Mouse (Mus musculus): ENCODE results near the gene Rmnd1. TPM values are rescaled to one million over a fixed set of nuclear protein-coding genes. Genes with fewer than 3 reads are reported as not detected.

Gene Rmnd1
- total RNA-seq, 2 experiments from 2014 or later = 32.3 to 35.2 TPM

DNA sequence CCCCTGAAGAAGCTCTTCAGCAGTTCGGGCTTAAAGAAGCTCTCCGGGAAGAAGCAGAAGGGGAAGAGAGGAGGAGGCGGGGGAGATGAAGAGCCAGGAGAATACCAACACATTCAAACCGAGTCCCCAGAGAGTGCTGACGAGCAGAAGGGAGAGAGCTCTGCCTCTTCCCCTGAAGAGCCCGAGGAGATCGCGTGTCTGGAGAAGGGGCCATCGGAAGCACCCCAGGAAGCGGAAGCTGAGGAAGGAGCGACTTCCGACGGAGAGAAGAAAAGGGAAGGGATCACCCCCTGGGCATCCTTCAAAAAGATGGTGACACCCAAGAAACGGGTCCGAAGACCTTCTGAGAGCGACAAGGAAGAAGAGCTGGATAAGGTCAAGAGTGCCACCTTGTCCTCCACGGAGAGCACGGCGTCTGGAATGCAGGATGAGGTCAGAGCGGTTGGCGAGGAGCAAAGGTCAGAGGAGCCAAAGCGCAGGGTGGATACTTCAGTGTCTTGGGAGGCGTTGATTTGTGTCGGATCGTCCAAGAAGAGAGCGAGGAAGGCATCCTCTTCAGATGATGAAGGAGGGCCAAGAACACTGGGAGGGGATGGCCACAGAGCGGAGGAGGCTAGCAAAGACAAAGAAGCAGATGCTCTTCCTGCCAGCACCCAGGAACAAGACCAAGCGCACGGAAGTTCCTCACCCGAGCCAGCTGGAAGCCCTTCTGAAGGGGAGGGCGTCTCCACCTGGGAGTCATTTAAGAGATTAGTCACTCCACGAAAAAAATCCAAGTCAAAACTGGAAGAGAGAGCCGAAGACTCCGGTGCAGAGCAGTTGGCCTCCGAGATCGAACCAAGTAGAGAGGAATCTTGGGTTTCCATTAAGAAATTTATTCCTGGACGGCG is 77.6 kb downstream of the Rmnd1 start:
- peak; percentile 66 for DNase-seq (ENCODE audit: low spot score)

Other genes starting within 250 kb of the Rmnd1 start
- 10 to 100 TPM in 1 of 2 experiments, 1 to 10 TPM in 1; 7.2 to 13.8 TPM for gene Akap12, start 166.0 kb downstream of the Rmnd1 start, total RNA-seq (2021)
- 1 to 10 TPM; 4.4 to 5.2 TPM for gene Zbtb2, start 44.3 kb downstream of the Rmnd1 start, total RNA-seq (2021)
- gene Armt1, start 79 bp upstream of the Rmnd1 start, total RNA-seq (2021) = 10 to 100 TPM; 15.2 to 16.1 TPM
- under 1 TPM; 0.50 to 0.84 TPM for gene Ccdc170, start 50.1 kb upstream of the Rmnd1 start, total RNA-seq (2021)
- 10 to 100 TPM; 35.4 to 45.9 TPM for gene Esr1, start 179.2 kb upstream of the Rmnd1 start, total RNA-seq (2021)